Mouse (Mus musculus): Measurements from ENCODE around the gene Anks3. TPM values are rescaled to one million over a fixed set of nuclear protein-coding genes. Genes with fewer than 3 reads are reported as not detected.

The Anks3 gene
- polyA plus RNA-seq, 1 experiment from 2014 or later: 63.0 TPM

DNA sequence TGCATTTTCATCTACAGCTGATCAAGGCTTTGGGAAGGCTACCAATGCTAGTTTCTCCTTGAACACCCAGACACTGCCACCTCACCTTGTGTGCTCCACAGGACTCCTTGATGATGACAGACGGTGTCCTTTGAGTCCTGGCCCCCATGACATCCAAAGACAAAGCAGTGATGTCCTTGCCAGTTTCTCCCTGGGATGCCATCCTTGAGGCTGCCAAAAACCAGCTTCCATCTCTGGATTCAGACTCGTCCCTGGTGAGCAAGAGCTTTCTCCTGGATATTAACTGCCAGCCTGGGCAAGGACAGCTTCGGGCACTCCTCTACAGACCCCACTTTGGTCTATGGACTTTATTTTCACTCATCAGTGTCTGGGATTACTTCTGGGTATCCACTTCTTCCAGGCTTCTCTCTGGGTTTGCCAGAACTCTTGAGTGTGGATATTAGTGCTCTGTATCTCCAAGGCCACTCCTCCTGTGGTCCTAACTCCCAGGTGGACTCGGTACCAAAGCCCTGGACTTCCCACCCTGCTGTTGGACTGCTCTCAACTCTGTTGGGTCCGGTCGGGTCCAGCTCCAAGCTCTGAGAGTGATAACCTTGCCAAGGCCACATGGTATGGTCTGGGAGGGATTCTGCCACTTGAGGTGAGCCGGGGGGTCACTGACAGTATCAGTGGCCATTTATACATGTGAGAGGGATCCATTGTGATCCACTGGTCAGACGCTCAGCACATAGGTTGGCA lies 1.6 kb upstream of the Anks3 start:
- Histone ChIP-seq H3K4me2 (peak overlapping the region; percentile 84; the same call in 1 of the 2 replicates), H3K4me1 (replicated peaks) (peaks cover 24% of the 10 kb centered on the region), H3K27me3 (no peaks in the 10 kb centered on the region), H3K27ac (no peak overlapping the region), H3K9me3 (no peaks in the 10 kb centered on the region), H3K9ac (replicated peaks) (no peak overlapping the region), H3K4me3 (replicated peaks) (peak overlapping the region; percentile 90), H3K36me3 (peaks cover 1% of the 10 kb centered on the region; the same call in 1 of the 2 replicates)
- ATAC-seq (ENCODE audit: insufficient number of reproducible peaks, insufficient read depth, low FRiP score, low TSS enrichment, low read depth): no peak
- 86% methylated on average over 8 of the region's 8 CpGs for whole genome bisulfite sequencing

DNA sequence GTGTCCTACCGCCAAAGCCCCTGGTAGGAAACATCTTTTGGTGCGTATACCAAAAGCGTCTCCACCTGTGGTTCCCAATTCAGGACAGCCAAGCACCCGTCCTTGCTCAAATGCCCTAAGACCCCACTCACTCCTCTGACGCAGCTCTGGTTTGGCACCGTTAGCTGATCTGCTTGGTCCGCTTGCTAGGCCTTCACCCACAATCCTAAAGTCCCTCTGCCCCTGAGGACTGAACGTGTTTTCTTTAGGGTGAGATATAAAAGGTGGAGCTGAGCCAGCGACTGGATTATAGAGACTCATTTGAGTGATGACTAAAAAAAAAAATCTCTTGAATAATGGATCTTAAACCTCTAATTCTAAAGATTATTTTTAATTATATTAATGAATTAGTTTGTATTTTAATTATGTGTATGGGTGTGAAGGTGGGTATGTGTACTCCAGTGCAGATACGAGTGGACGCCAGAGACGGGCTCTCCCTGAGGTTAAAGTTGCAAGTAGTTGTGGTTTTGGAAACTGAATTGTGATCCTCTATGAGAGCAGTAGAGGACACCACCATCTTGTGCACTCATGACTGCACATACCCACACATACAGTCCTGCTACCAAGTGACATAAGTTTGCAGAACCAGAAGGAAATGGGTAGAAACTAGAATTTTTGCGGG lies 856 bp upstream of the Anks3 start:
- peaks cover 24% of the 10 kb centered on the region for H3K4me1 ChIP-seq (replicated peaks)
- peak overlapping the region; percentile 84 for H3K4me2 ChIP-seq
- no peaks in the 10 kb centered on the region for H3K9me3 ChIP-seq
- H3K4me3 ChIP-seq (replicated peaks): peak overlapping the region; percentile 90
- H3K36me3 ChIP-seq: peaks cover 8% of the 10 kb centered on the region; the same call in 1 of the 2 replicates
- H3K27ac ChIP-seq: peak overlapping the region; percentile 70
- 27% methylated on average over 13 of the region's 13 CpGs for WGBS
- peak; percentile 4; the same call in 1 of the 2 replicates for ATAC-seq (ENCODE audit: insufficient number of reproducible peaks, insufficient read depth, low FRiP score, low TSS enrichment, low read depth)
- no peaks in the 10 kb centered on the region for H3K27me3 ChIP-seq
- peak overlapping the region; percentile 81 for H3K9ac ChIP-seq (replicated peaks)

DNA sequence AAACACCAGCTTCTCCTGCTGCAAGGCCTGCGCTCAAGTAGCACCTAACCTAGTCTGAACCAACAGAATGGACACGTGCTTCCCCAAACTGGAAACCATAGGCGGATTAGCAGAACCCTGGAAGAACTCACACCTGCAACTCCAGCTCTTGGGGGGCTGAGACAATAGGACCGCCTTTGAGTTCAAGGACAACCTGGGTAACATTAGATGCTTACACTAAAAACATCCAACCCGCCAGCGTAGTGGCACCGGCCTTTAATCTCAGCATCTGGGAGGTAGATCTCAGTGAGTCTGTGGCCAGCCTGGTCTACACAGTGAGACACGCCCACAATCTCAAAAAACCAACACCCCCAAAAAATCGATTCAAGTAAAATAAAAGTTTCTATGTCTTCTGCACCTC lies 659 bp downstream of the Anks3 start:
- ATAC-seq (ENCODE audit: insufficient number of reproducible peaks, insufficient read depth, low FRiP score, low TSS enrichment, low read depth): no peak
- WGBS: 43% methylated on average over 9 of the region's 9 CpGs

DNA sequence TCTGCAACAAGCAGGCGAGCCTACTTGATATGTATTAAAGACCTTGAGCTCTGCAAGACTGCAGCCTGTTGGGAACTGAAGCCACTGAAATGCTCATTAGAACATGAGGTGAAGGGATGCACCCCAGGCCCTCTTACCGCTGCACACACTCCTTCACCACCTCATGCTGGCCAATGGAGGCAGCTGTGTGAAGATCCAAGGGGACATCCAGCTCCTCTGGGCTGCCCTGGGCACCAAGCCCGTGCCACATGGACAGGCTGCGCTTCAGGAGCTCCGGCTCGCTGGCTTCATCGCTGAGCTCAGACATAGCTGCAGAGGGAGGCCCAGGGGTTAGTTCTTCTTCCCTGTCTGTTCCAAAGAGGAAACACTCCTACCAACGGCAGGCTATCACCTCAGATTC lies 3.7 kb downstream of the Anks3 start:
- 86% methylated on average over 8 of the region's 8 CpGs for WGBS
- ATAC-seq (ENCODE audit: insufficient number of reproducible peaks, insufficient read depth, low FRiP score, low TSS enrichment, low read depth): no peak
- H3K4me2 ChIP-seq: no peak overlapping the region

More for the DNA sequence above, 659 bp downstream of the Anks3 start:
- Histone ChIP-seq H3K27ac (peak overlapping the region; percentile 70; the same call in 1 of the 2 replicates), H3K9ac (replicated peaks) (peak overlapping the region; percentile 81), H3K27me3 (no peaks in the 10 kb centered on the region), H3K9me3 (no peaks in the 10 kb centered on the region), H3K4me1 (replicated peaks) (peaks cover 24% of the 10 kb centered on the region), H3K4me2 (peak overlapping the region; percentile 84), H3K4me3 (replicated peaks) (peak overlapping the region; percentile 90), H3K36me3 (peaks cover 14% of the 10 kb centered on the region; the same call in 1 of the 2 replicates)

DNA sequence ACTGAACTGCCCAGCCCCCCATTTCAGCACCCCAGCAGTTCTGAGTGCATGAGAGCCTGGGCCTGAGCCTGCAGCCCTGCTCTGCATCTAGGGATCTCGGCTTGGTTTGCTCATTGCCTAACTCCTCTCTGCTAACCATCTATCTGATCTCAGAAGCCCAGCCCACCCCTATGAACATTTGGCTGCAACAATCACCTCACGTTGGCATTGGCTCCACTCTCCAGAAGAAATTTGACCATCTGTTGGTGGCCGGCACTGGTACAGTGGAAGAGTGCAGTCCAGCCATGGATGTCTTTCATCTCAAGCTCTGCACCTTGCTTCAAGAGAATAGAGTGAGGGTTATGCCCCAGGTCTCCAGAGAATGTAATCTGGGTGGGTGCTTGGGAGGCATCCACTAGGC lies 6.6 kb downstream of the Anks3 start:
- ATAC-seq (ENCODE audit: insufficient number of reproducible peaks, insufficient read depth, low FRiP score, low TSS enrichment, low read depth): no peak
- no peaks in the 10 kb centered on the region for H3K9me3 ChIP-seq
- H3K27ac ChIP-seq: no peak overlapping the region
- H3K4me2 ChIP-seq: no peak overlapping the region
- peaks cover 6% of the 10 kb centered on the region for H3K4me1 ChIP-seq (replicated peaks)
- H3K27me3 ChIP-seq: no peaks in the 10 kb centered on the region
- peaks cover 70% of the 10 kb centered on the region for H3K36me3 ChIP-seq
- H3K9ac ChIP-seq (replicated peaks): no peak overlapping the region
- WGBS: 91% methylated on average over 3 of the region's 3 CpGs
- no peak overlapping the region for H3K4me3 ChIP-seq (replicated peaks)

More for the DNA sequence above, 3.7 kb downstream of the Anks3 start:
- no peaks in the 10 kb centered on the region for H3K27me3 ChIP-seq
- H3K9ac ChIP-seq (replicated peaks): no peak overlapping the region
- no peaks in the 10 kb centered on the region for H3K9me3 ChIP-seq
- no peak overlapping the region for H3K4me3 ChIP-seq (replicated peaks)
- H3K4me1 ChIP-seq (replicated peaks): peaks cover 21% of the 10 kb centered on the region
- no peak overlapping the region for H3K27ac ChIP-seq
- H3K36me3 ChIP-seq: peaks cover 42% of the 10 kb centered on the region

DNA sequence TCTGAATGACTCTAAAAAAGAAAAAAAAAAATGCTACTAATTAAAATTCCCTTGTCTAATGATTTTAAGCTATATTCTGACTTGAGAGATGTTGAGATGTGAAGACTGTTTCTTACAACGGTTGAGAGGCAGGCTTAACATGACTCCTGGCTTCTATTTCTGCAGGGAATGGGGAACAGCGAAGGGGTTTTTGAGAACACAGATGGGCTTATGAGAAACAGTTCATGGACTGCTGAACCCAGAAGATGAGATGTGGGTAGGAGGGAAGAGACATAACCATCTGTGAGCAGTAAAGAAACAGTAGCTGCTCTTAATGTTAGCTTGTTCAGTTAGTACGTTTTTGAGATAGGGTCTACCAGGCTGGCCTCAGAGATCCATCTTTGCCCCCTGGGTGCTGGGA lies 7.4 kb downstream of the Anks3 start:
- Histone ChIP-seq H3K36me3 (peaks cover 78% of the 10 kb centered on the region), H3K27ac (no peak overlapping the region), H3K4me2 (no peak overlapping the region), H3K9ac (replicated peaks) (no peak overlapping the region), H3K4me1 (replicated peaks) (no peaks in the 10 kb centered on the region), H3K4me3 (replicated peaks) (no peak overlapping the region), H3K27me3 (no peaks in the 10 kb centered on the region), H3K9me3 (no peaks in the 10 kb centered on the region)
- 87% methylated on average over 3 of the region's 3 CpGs for WGBS
- ATAC-seq (ENCODE audit: insufficient number of reproducible peaks, insufficient read depth, low FRiP score, low TSS enrichment, low read depth): no peak

DNA sequence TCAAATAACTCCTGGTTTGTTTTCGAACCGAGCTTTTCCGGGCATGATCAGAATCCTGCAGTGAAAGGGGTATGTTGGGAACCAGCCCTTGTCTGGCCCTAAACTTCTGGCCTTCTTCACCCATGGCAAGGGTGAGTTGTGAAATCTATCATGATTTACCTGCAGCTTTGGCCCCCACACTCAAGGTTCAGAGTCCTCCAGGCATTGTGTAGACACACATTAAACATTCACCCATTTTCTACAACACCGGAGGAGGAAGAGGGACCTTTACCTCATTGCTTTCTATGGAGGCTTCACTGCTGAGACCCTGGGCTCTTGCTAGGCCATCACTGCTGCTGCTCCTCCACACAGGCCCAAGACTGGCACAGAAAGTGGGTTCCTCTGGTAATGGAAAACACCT lies 16.6 kb downstream of the Anks3 start:
- Histone ChIP-seq H3K27ac (no peak overlapping the region), H3K4me1 (replicated peaks) (no peaks in the 10 kb centered on the region), H3K9ac (replicated peaks) (no peak overlapping the region), H3K27me3 (no peaks in the 10 kb centered on the region), H3K4me3 (replicated peaks) (no peak overlapping the region), H3K4me2 (no peak overlapping the region), H3K36me3 (peaks cover 90% of the 10 kb centered on the region), H3K9me3 (no peaks in the 10 kb centered on the region)
- WGBS: 87% methylated on average over 4 of the region's 4 CpGs
- ATAC-seq (ENCODE audit: insufficient number of reproducible peaks, insufficient read depth, low FRiP score, low TSS enrichment, low read depth): no peak

DNA sequence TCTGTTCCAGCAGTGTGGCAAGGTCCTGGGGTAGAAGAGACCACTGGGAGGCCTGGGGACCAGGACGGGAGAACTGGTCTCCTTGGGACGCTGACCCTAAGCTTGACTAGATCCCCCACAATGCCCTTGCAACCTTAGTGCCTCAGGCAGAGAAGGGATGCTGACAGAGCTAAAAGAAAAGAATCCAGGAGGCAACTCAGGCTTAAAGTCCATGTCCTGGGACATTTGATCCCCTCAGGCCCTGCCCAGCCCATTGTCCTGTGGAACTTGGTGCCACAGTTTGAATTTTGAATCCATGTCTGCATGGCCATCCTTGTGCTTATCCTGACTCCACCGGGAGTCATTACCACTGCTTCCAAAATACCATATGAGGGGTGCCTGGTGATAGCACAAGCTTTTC lies 17.9 kb downstream of the Anks3 start:
- Histone ChIP-seq H3K4me3 (replicated peaks) (no peak overlapping the region), H3K27ac (no peak overlapping the region), H3K9ac (replicated peaks) (no peak overlapping the region), H3K4me1 (replicated peaks) (no peaks in the 10 kb centered on the region), H3K4me2 (no peak overlapping the region), H3K9me3 (no peaks in the 10 kb centered on the region), H3K27me3 (no peaks in the 10 kb centered on the region), H3K36me3 (peaks cover 90% of the 10 kb centered on the region)
- 90% methylated on average over 3 of the region's 3 CpGs for WGBS
- ATAC-seq (ENCODE audit: insufficient number of reproducible peaks, insufficient read depth, low FRiP score, low TSS enrichment, low read depth): no peak

DNA sequence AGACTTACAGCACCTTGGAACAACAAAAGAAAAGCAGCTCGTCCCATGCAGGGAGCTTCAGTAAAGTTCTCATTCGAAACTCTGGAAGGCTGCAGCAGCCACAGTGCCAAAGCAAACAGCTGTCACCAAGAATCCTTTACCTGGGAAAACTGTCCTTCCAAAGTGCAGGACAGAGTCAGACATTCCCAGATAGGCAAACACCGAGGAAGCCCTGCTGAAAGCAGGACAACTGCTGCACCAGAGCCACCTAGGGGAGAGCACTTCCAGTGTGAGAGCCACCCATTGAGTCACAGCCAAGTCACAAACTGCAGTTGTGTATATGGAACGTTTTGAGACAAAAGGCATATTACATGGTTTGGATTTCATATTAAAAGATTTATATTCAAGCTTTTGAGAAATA lies 18.6 kb downstream of the Anks3 start:
- no peak overlapping the region for H3K4me2 ChIP-seq
- 82% methylated on average over 4 of the region's 4 CpGs for WGBS
- H3K9me3 ChIP-seq: no peaks in the 10 kb centered on the region
- peaks cover under 1% of the 10 kb centered on the region; the same call in 1 of the 2 replicates for H3K4me1 ChIP-seq (replicated peaks)
- H3K36me3 ChIP-seq: peaks cover 90% of the 10 kb centered on the region
- no peaks in the 10 kb centered on the region for H3K27me3 ChIP-seq
- no peak for ATAC-seq (ENCODE audit: insufficient number of reproducible peaks, insufficient read depth, low FRiP score, low TSS enrichment, low read depth)
- H3K4me3 ChIP-seq (replicated peaks): no peak overlapping the region
- H3K27ac ChIP-seq: no peak overlapping the region
- no peak overlapping the region for H3K9ac ChIP-seq (replicated peaks)

DNA sequence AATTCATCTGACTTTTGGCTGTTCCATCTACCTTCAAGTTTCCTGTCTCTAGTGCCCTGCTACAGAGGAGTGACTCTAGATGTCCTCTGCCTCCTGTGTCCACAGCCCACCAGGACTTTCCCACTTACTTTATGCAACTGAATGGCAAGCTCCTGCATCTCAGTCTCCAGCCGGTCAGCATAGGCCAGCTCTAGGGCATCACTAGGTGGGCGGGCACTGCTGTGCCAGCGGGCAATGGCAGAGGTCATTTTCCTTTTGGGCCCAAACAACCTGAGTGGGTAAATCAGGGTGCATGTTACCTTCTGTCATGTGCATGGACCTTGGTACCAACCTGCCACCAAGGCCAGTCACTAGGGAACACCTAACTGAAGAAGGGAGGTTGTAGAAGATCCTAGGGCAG lies 20.6 kb downstream of the Anks3 start:
- H3K4me2 ChIP-seq: no peak overlapping the region
- no peak for ATAC-seq (ENCODE audit: insufficient number of reproducible peaks, insufficient read depth, low FRiP score, low TSS enrichment, low read depth)
- H3K4me3 ChIP-seq (replicated peaks): no peak overlapping the region
- 90% methylated on average over 3 of the region's 3 CpGs for WGBS
- H3K4me1 ChIP-seq (replicated peaks): peaks cover 11% of the 10 kb centered on the region
- H3K27me3 ChIP-seq: no peaks in the 10 kb centered on the region
- no peak overlapping the region for H3K9ac ChIP-seq (replicated peaks)
- no peak overlapping the region for H3K27ac ChIP-seq
- peaks cover 83% of the 10 kb centered on the region for H3K36me3 ChIP-seq
- H3K9me3 ChIP-seq: no peaks in the 10 kb centered on the region

DNA sequence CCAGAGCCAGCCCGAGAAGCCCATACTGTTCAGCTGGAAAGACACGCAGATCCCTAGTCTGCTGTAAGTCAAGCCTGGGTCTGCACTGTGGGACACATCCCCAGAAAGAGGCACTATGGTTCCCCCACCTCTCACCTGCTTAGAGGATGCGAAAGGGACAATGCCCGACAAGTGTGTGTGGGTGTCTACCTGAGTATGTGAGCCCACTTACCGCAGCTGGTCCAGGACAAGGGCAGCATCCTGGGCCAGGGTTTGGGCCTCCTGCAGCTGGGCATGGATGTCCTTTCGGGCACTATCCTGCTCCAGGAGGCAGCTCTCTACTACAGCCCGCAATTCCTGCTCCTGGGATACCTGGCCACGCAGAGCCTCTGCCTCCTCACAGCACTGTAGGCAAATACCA lies 21.1 kb downstream of the Anks3 start:
- Histone ChIP-seq H3K4me2 (no peak overlapping the region), H3K9ac (replicated peaks) (no peak overlapping the region), H3K4me3 (replicated peaks) (no peak overlapping the region), H3K27ac (no peak overlapping the region), H3K36me3 (peaks cover 81% of the 10 kb centered on the region), H3K4me1 (replicated peaks) (peaks cover 14% of the 10 kb centered on the region), H3K27me3 (no peaks in the 10 kb centered on the region), H3K9me3 (no peaks in the 10 kb centered on the region)
- 92% methylated on average over 8 of the region's 8 CpGs for WGBS
- ATAC-seq (ENCODE audit: insufficient number of reproducible peaks, insufficient read depth, low FRiP score, low TSS enrichment, low read depth): no peak

Data from limb, embryonic 12.5 days (tissue).